Mouse (Mus musculus) stomach, postnatal 0 days (tissue): ENCODE measurements at regions not wholly inside any gene's neighbourhood (a gene's known extent, or its start where the extent isn't known, plus 50 kb on each side); places are given as distances from the start of the nearest gene placed in this dataset.

ENCODE experiments used
- ATAC-seq: fragments of 200-750 bp; cut with Nextera tagmentation; 2 replicates; pipeline ENCODE4 v1.8.0; 2017; ENCODE audit not compliant: low FRiP score, low TSS enrichment
- DNase-seq: peaks from one replicate; pipeline ENCODE4 v3.0.0-alpha.2; 2016; ENCODE audit warnings: low spot score
- H3K27ac ChIP-seq: fragments of 300-500 bp; sonication (generic); replicated peaks from 2 replicates; pipeline ENCODE4 v1.5.1; 2014; ENCODE audit warnings: mild to moderate bottlenecking, control low read depth
- H3K27me3 ChIP-seq: fragments of 300-500 bp; sonication (generic); 2 replicates; pipeline ENCODE4 v1.6.1; 2014; ENCODE audit warnings: low read length; ENCODE audit not compliant: control insufficient read depth, insufficient read depth
- H3K36me3 ChIP-seq: fragments of 300-500 bp; sonication (generic); 2 replicates; pipeline ENCODE4 v1.6.1; 2014; ENCODE audit warnings: low read length, mixed read lengths; ENCODE audit not compliant: control insufficient read depth, insufficient read depth
- H3K4me1 ChIP-seq: fragments of 300-500 bp; sonication (generic); replicated peaks from 2 replicates; pipeline ENCODE4 v1.6.1; 2014; ENCODE audit warnings: antibody characterized with exemption; ENCODE audit not compliant: control insufficient read depth, insufficient read depth
- H3K4me2 ChIP-seq: fragments of 300-500 bp; sonication (generic); replicated peaks from 2 replicates; pipeline ENCODE4 v1.6.1; 2014; ENCODE audit warnings: low read depth, mild to moderate bottlenecking, control low read depth, moderate library complexity
- H3K4me3 ChIP-seq: fragments of 300-500 bp; sonication (generic); 2 replicates; pipeline ENCODE4 v1.5.1; 2014; ENCODE audit warnings: low read depth, low read length, control low read depth
- H3K9ac ChIP-seq: fragments of 300-500 bp; sonication (generic); 2 replicates; pipeline ENCODE4 v1.6.1; 2014; ENCODE audit warnings: mild to moderate bottlenecking, low read length, control low read depth, mixed read lengths
- H3K9me3 ChIP-seq: fragments of 300-500 bp; sonication (generic); 2 replicates; pipeline ENCODE4 v1.6.1; 2016; ENCODE audit warnings: low read length; ENCODE audit not compliant: control insufficient read depth
- CTCF ChIP-seq: IDR thresholded peaks from 2 replicates; pipeline ENCODE4 v1.5.1; 2016; ENCODE audit warnings: antibody characterized with exemption, low read depth, mild to moderate bottlenecking, moderate library complexity
- EP300 ChIP-seq: optimal IDR thresholded peaks from 2 replicates; pipeline ENCODE3; 2016; ENCODE audit warnings: antibody characterized with exemption
- WGBS: fragments of 180-500 bp; shearing (Covaris S2); extraction: QIAGEN DNeasy Blood & Tissue Kit; methylation state at CpG from one replicate; pipeline ENCODE4 v1.1.7; 2014; 5-methylcytosine and 5-hydroxymethylcytosine counted together

- Histone ChIP-seq H3K4me2 (no peak overlapping the region), H3K9ac (no peak overlapping the region), H3K9me3 (no peaks in the 10 kb centered on the region), H3K4me3 (no peak overlapping the region), H3K4me1 (no peaks in the 10 kb centered on the region), H3K27me3 (no peaks in the 10 kb centered on the region), H3K27ac (no peak overlapping the region), H3K36me3 (no peaks in the 10 kb centered on the region)
- no peak for TF ChIP-seq EP300
- TF ChIP-seq CTCF: no peak
- 89% methylated on average over 3 of the region's 3 CpGs for WGBS
- ATAC-seq (no peak), DNase-seq (no peak)
These were observed 213.6 kb upstream of the Nmur2 start for GRCm38 (mm10) chr11:56254437-56254836.

- 17% methylated on average over 4 of the region's 4 CpGs for WGBS
- no peak overlapping the region for H3K27ac ChIP-seq
- no peak for TF ChIP-seq EP300
- no peak for TF ChIP-seq CTCF
- DNase-seq (no peak), ATAC-seq (no peak)
- no peak overlapping the region for H3K4me3 ChIP-seq
- no peaks in the 10 kb centered on the region for H3K4me1 ChIP-seq
- H3K36me3 ChIP-seq: no peaks in the 10 kb centered on the region
- no peak overlapping the region for H3K9ac ChIP-seq
- H3K27me3 ChIP-seq: no peaks in the 10 kb centered on the region
- H3K9me3 ChIP-seq: no peaks in the 10 kb centered on the region
- no peak overlapping the region for H3K4me2 ChIP-seq
These were observed 206.6 kb upstream of the Nmur2 start for GRCm38 (mm10) chr11:56247333-56247823.

- Histone ChIP-seq H3K9ac (no peak overlapping the region), H3K4me1 (no peaks in the 10 kb centered on the region), H3K36me3 (no peaks in the 10 kb centered on the region), H3K27ac (no peak overlapping the region), H3K9me3 (no peaks in the 10 kb centered on the region), H3K4me2 (no peak overlapping the region), H3K27me3 (no peaks in the 10 kb centered on the region), H3K4me3 (no peak overlapping the region)
- TF ChIP-seq EP300 (no peak), CTCF (no peak)
- DNase-seq (no peak), ATAC-seq (no peak)
- 58% methylated on average over 5 of the region's 5 CpGs for WGBS
These were observed 205.9 kb upstream of the Nmur2 start for GRCm38 (mm10) chr11:56246549-56247332.

GRCm38 (mm10) chr11:56244951-56245350 lies 204.1 kb upstream of the Nmur2 start:
- no peaks in the 10 kb centered on the region for H3K4me1 ChIP-seq
- H3K36me3 ChIP-seq: no peaks in the 10 kb centered on the region
- no peak overlapping the region for H3K4me2 ChIP-seq
- H3K9me3 ChIP-seq: no peaks in the 10 kb centered on the region
- H3K27me3 ChIP-seq: no peaks in the 10 kb centered on the region
- H3K27ac ChIP-seq: no peak overlapping the region
- TF ChIP-seq CTCF (no peak), EP300 (no peak)
- 70% methylated on average over 2 of the region's 2 CpGs for WGBS
- ATAC-seq (no peak), DNase-seq (no peak)
- H3K4me3 ChIP-seq: no peak overlapping the region
- H3K9ac ChIP-seq: no peak overlapping the region

- no peak for ATAC-seq
These were observed 202.6 kb upstream of the Nmur2 start for GRCm38 (mm10) chr11:56243447-56243846.

GRCm38 (mm10) chr11:56238745-56239144 lies 197.9 kb upstream of the Nmur2 start:
- no peaks in the 10 kb centered on the region for H3K9me3 ChIP-seq
- 44% methylated on average over 4 of the region's 4 CpGs for WGBS
- H3K9ac ChIP-seq: no peak overlapping the region
- DNase-seq: no peak
- no peaks in the 10 kb centered on the region for H3K36me3 ChIP-seq
- no peaks in the 10 kb centered on the region for H3K4me1 ChIP-seq
- no peak overlapping the region for H3K4me2 ChIP-seq
- H3K4me3 ChIP-seq: no peak overlapping the region
- no peaks in the 10 kb centered on the region for H3K27me3 ChIP-seq
- TF ChIP-seq EP300 (no peak), CTCF (no peak)
- no peak overlapping the region for H3K27ac ChIP-seq
- ATAC-seq: no peak

More at GRCm38 (mm10) chr11:56243447-56243846, 202.6 kb upstream of the Nmur2 start:
- H3K27ac ChIP-seq: no peak overlapping the region
- WGBS: 76% methylated on average over 8 of the region's 8 CpGs
- no peaks in the 10 kb centered on the region for H3K4me1 ChIP-seq
- no peak overlapping the region for H3K4me3 ChIP-seq
- no peaks in the 10 kb centered on the region for H3K36me3 ChIP-seq
- no peaks in the 10 kb centered on the region for H3K9me3 ChIP-seq
- DNase-seq: no peak
- no peak for TF ChIP-seq CTCF
- no peak for TF ChIP-seq EP300
- H3K27me3 ChIP-seq: no peaks in the 10 kb centered on the region
- no peak overlapping the region for H3K9ac ChIP-seq
- no peak overlapping the region for H3K4me2 ChIP-seq
